Mouse (Mus musculus): ENCODE data around the gene Smarca2. TPM values are rescaled to one million over a fixed set of nuclear protein-coding genes. Genes with fewer than 3 reads are reported as not detected.

The Smarca2 gene
- polyA plus RNA-seq, 2 experiments, result 3.3 to 5.3 TPM

- 83% methylated on average over 13 of the region's 13 CpGs for WGBS (ENCODE audit: insufficient replicate concordance)
- H3K27ac ChIP-seq, result no peak overlapping the region
Observed at GRCm38 (mm10) chr19:26640556-26640955, 35.7 kb downstream of the Smarca2 start.

GRCm38 (mm10) chr19:26641269-26641668, 36.4 kb downstream of the Smarca2 start:
- no peak for TF ChIP-seq CTCF (IDR thresholded peaks at IDR 0.05; ENCODE audit: low read depth)
- no peak for TF ChIP-seq EP300 (IDR thresholded peaks at IDR 0.05; ENCODE audit: low read depth)
- 63% methylated on average over 10 of the region's 10 CpGs for WGBS (ENCODE audit: insufficient replicate concordance)
- H3K27me3 ChIP-seq (ENCODE audit: control insufficient read depth, insufficient read depth, low read length), result no peaks in the 10 kb centered on the region
- H3K4me1 ChIP-seq (replicated peaks; ENCODE audit: control insufficient read depth in 2 of 2, insufficient read depth in 2 of 2, low read length in 1 of 2), result peaks cover 2 to 4% of the 10 kb centered on the region in 2 experiments; a peak in 3 of 4 replicates
- H3K27ac ChIP-seq, result no peak overlapping the region
- DNase-seq (ENCODE audit: low read depth in 3 of 3, low spot score in 3 of 3), result no peak
- no peak overlapping the region for H3K4me3 ChIP-seq (ENCODE audit: insufficient read depth in 1 of 2, low read depth in 2 of 2, low read length in 2 of 2)
- ATAC-seq (ENCODE audit: insufficient read depth), result no peak
- no peak overlapping the region for H3K9ac ChIP-seq (replicated peaks)
- no peak overlapping the region for H3K4me2 ChIP-seq (ENCODE audit: low read depth)
- no peaks in the 10 kb centered on the region for H3K36me3 ChIP-seq (replicated peaks; ENCODE audit: control insufficient read depth, insufficient read depth, low read depth)
- H3K9me3 ChIP-seq (ENCODE audit: control insufficient read depth, low read length), result no peaks in the 10 kb centered on the region

More at GRCm38 (mm10) chr19:26640556-26640955, 35.7 kb downstream of the Smarca2 start:
- no peaks in the 10 kb centered on the region for H3K27me3 ChIP-seq (ENCODE audit: control insufficient read depth, insufficient read depth, low read length)
- H3K9ac ChIP-seq (replicated peaks), result no peak overlapping the region
- H3K9me3 ChIP-seq (ENCODE audit: control insufficient read depth, low read length), result no peaks in the 10 kb centered on the region
- H3K4me2 ChIP-seq (ENCODE audit: low read depth), result no peak overlapping the region
- H3K4me1 ChIP-seq (replicated peaks; ENCODE audit: control insufficient read depth in 2 of 2, insufficient read depth in 2 of 2, low read length in 1 of 2), result peaks cover 2 to 4% of the 10 kb centered on the region in 2 experiments; a peak in 3 of 4 replicates
- TF ChIP-seq CTCF (IDR thresholded peaks at IDR 0.05; ENCODE audit: low read depth) (no peak), EP300 (IDR thresholded peaks at IDR 0.05; ENCODE audit: low read depth) (no peak)
- no peak overlapping the region for H3K4me3 ChIP-seq (ENCODE audit: insufficient read depth in 1 of 2, low read depth in 2 of 2, low read length in 2 of 2)
- ATAC-seq (ENCODE audit: insufficient read depth) (no peak), DNase-seq (ENCODE audit: low read depth in 3 of 3, low spot score in 3 of 3) (no peak)
- H3K36me3 ChIP-seq (replicated peaks; ENCODE audit: control insufficient read depth, insufficient read depth, low read depth), result no peaks in the 10 kb centered on the region

GRCm38 (mm10) chr19:26643011-26643410, 38.2 kb downstream of the Smarca2 start:
- no peak overlapping the region for H3K4me2 ChIP-seq (ENCODE audit: low read depth)
- no peak; the same call in 1 of the 2 replicates for TF ChIP-seq EP300 (IDR thresholded peaks at IDR 0.05; ENCODE audit: low read depth)
- no peak for TF ChIP-seq CTCF (IDR thresholded peaks at IDR 0.05; ENCODE audit: low read depth)
- no peak for DNase-seq (ENCODE audit: low read depth in 3 of 3, low spot score in 3 of 3)
- WGBS (ENCODE audit: insufficient replicate concordance), result 23% methylated on average over 4 of the region's 4 CpGs
- ATAC-seq (ENCODE audit: insufficient read depth), result no peak
- H3K9ac ChIP-seq (replicated peaks), result no peak overlapping the region
- H3K4me3 ChIP-seq (ENCODE audit: insufficient read depth in 1 of 2, low read depth in 2 of 2, low read length in 2 of 2), result no peak overlapping the region
- H3K36me3 ChIP-seq (replicated peaks; ENCODE audit: control insufficient read depth, insufficient read depth, low read depth), result no peaks in the 10 kb centered on the region
- peaks cover 2 to 4% of the 10 kb centered on the region in 2 experiments; a peak in 3 of 4 replicates for H3K4me1 ChIP-seq (replicated peaks; ENCODE audit: control insufficient read depth in 2 of 2, insufficient read depth in 2 of 2, low read length in 1 of 2)
- H3K27me3 ChIP-seq (ENCODE audit: control insufficient read depth, insufficient read depth, low read length), result no peaks in the 10 kb centered on the region
- no peak overlapping the region for H3K27ac ChIP-seq
- H3K9me3 ChIP-seq (ENCODE audit: control insufficient read depth, low read length), result no peaks in the 10 kb centered on the region

- DNase-seq (ENCODE audit: low read depth in 3 of 3, low spot score in 3 of 3) (no peak), ATAC-seq (ENCODE audit: insufficient read depth) (no peak)
- Histone ChIP-seq H3K27ac (no peak overlapping the region), H3K4me2 (ENCODE audit: low read depth) (no peak overlapping the region), H3K9me3 (ENCODE audit: control insufficient read depth, low read length) (no peaks in the 10 kb centered on the region), H3K4me3 (ENCODE audit: insufficient read depth in 1 of 2, low read depth in 2 of 2, low read length in 2 of 2) (no peak overlapping the region), H3K36me3 (replicated peaks; ENCODE audit: control insufficient read depth, insufficient read depth, low read depth) (no peaks in the 10 kb centered on the region), H3K9ac (replicated peaks) (no peak overlapping the region), H3K4me1 (replicated peaks; ENCODE audit: control insufficient read depth in 2 of 2, insufficient read depth in 2 of 2, low read length in 1 of 2) (peaks cover 2 to 4% of the 10 kb centered on the region in 2 experiments; a peak in 3 of 4 replicates), H3K27me3 (ENCODE audit: control insufficient read depth, insufficient read depth, low read length) (no peaks in the 10 kb centered on the region)
- TF ChIP-seq EP300 (IDR thresholded peaks at IDR 0.05; ENCODE audit: low read depth) (no peak), CTCF (IDR thresholded peaks at IDR 0.05; ENCODE audit: low read depth) (no peak)
- 66% methylated on average over 4 of the region's 4 CpGs for WGBS (ENCODE audit: insufficient replicate concordance)
Observed at GRCm38 (mm10) chr19:26643936-26644335, 39.1 kb downstream of the Smarca2 start.

- Histone ChIP-seq H3K9me3 (ENCODE audit: control insufficient read depth, low read length) (no peaks in the 10 kb centered on the region), H3K4me2 (ENCODE audit: low read depth) (no peak overlapping the region), H3K27ac (no peak overlapping the region), H3K4me3 (ENCODE audit: insufficient read depth in 1 of 2, low read depth in 2 of 2, low read length in 2 of 2) (no peak overlapping the region), H3K4me1 (replicated peaks; ENCODE audit: control insufficient read depth in 2 of 2, insufficient read depth in 2 of 2, low read length in 1 of 2) (peaks cover 0 to 2% of the 10 kb centered on the region in 2 experiments; a peak in 1 of 4 replicates), H3K27me3 (ENCODE audit: control insufficient read depth, insufficient read depth, low read length) (no peaks in the 10 kb centered on the region), H3K36me3 (replicated peaks; ENCODE audit: control insufficient read depth, insufficient read depth, low read depth) (no peaks in the 10 kb centered on the region), H3K9ac (replicated peaks) (no peak overlapping the region)
- DNase-seq (ENCODE audit: low read depth in 3 of 3, low spot score in 3 of 3) (no peak), ATAC-seq (ENCODE audit: insufficient read depth) (no peak)
- 64% methylated on average over 3 of the region's 3 CpGs for WGBS (ENCODE audit: insufficient replicate concordance)
- TF ChIP-seq EP300 (IDR thresholded peaks at IDR 0.05; ENCODE audit: low read depth) (no peak), CTCF (IDR thresholded peaks at IDR 0.05; ENCODE audit: low read depth) (no peak)
Observed at GRCm38 (mm10) chr19:26645016-26645415, 40.2 kb downstream of the Smarca2 start.

Measured in liver, embryonic 14.5 days (tissue).